ENCODE assay signal across 10 mouse cellular contexts in genomic region chr10:19356720-19357641, GRCm38 (mm10). TPM values are rescaled to one million over a fixed set of nuclear protein-coding genes. Genes with fewer than 3 reads are reported as not detected.
DNase-seq lines count a peak whose midpoint lies in the region; ATAC-seq and TF ChIP-seq lines count a peak whose summit lies in the region.
"Had no signal": no experiment of that assay in that cellular context is flagged by ENCODE, and none has a peak within 500 bp of the region (broad histone marks: within the 10 kb centered on the region; RNA-seq: fewer than 3 reads in every experiment).

No protein-coding gene starts in this region.

- no peaks in the 10 kb centered on the region for H3K9me3 ChIP-seq in heart, postnatal 0 days (replicated peaks; ENCODE audit: control insufficient read depth, low read length)
- H3K9me3 ChIP-seq in forebrain, postnatal 0 days (ENCODE audit: low read length) = no peaks in the 10 kb centered on the region
- H3K9me3 ChIP-seq in midbrain, embryonic 15.5 days = no peaks in the 10 kb centered on the region

- TF ChIP-seq CTCF in heart, postnatal 0 days (IDR thresholded peaks at IDR 0.05; ENCODE audit: low read depth) = no peak
- no peak for TF ChIP-seq CTCF in forebrain, postnatal 0 days (IDR thresholded peaks at IDR 0.05; ENCODE audit: low read depth)

- peak overlapping the region; percentile 22; the same call in 1 of the 2 replicates for H3K4me2 ChIP-seq in heart, postnatal 0 days (ENCODE audit: low read depth, low read length)
- H3K4me2 ChIP-seq in forebrain, postnatal 0 days (ENCODE audit: low read depth) = peak overlapping the region; percentile 17; the same call in 1 of the 2 replicates
- H3K4me2 ChIP-seq in midbrain, embryonic 15.5 days = peak overlapping the region; percentile 47

- no peak for TF ChIP-seq EP300 in heart, postnatal 0 days (IDR thresholded peaks at IDR 0.05; ENCODE audit: low read depth)

- DNase-seq in heart, postnatal 0 days (ENCODE audit: low spot score) = no peak
- no peak for DNase-seq in heart, postnatal 4 days
- peak; percentile 53 for DNase-seq in ZHBTc4 (ENCODE audit: low read depth, low spot score)
- no peak for DNase-seq in forebrain, postnatal 0 days
- no peak for DNase-seq in layer of hippocampus, postnatal 36 days
- DNase-seq in adrenal gland, adult 18-20 months (ENCODE audit: low spot score in 2 of 2) = no peak
- DNase-seq in kidney, adult 11 months = no peak

- peak overlapping the region; percentile 16 for H3K4me3 ChIP-seq in heart, postnatal 0 days (ENCODE audit: low read depth, low read length)
- H3K4me3 ChIP-seq in forebrain, postnatal 0 days (ENCODE audit: low read depth, low read length) = peak overlapping the region; percentile 9; the same call in 1 of the 2 replicates
- peak overlapping the region; percentile 25 for H3K4me3 ChIP-seq in midbrain, embryonic 15.5 days

- no peak overlapping the region for H3K27ac ChIP-seq in heart, postnatal 0 days (ENCODE audit: low read depth)
- no peak overlapping the region for H3K27ac ChIP-seq in forebrain, postnatal 0 days (ENCODE audit: low read depth, low read length)
- no peak overlapping the region for H3K27ac ChIP-seq in midbrain, embryonic 15.5 days

- peaks cover 5% of the 10 kb centered on the region; the same call in 1 of the 2 replicates for H3K4me1 ChIP-seq in heart, postnatal 0 days (ENCODE audit: control insufficient read depth, insufficient read depth)
- H3K4me1 ChIP-seq in forebrain, postnatal 0 days (ENCODE audit: insufficient read depth) = no peaks in the 10 kb centered on the region
- peaks cover 15% of the 10 kb centered on the region for H3K4me1 ChIP-seq in midbrain, embryonic 15.5 days

- no peak for ATAC-seq in heart, postnatal 0 days (ENCODE audit: insufficient read depth, low read depth)
- peak; percentile 39 for ATAC-seq in forebrain, postnatal 0 days
- ATAC-seq in midbrain, embryonic 15.5 days (replicated peaks) = peak; percentile 56; the same call in 1 of the 2 replicates

- peaks cover 98% of the 10 kb centered on the region for H3K27me3 ChIP-seq in heart, postnatal 0 days (ENCODE audit: control insufficient read depth, insufficient read depth, low read length)
- H3K27me3 ChIP-seq in forebrain, postnatal 0 days (ENCODE audit: insufficient read depth, low read length) = peaks cover 96% of the 10 kb centered on the region
- peaks cover 95% of the 10 kb centered on the region for H3K27me3 ChIP-seq in midbrain, embryonic 15.5 days (replicated peaks)

- WGBS in heart, postnatal 0 days = under 1% methylated on average over 61 of the region's 63 CpGs
- WGBS in forebrain, postnatal 0 days = under 1% methylated on average over 63 of the region's 63 CpGs
- WGBS in midbrain, embryonic 15.5 days = under 1% methylated on average over 63 of the region's 63 CpGs

- H3K9ac ChIP-seq in heart, postnatal 0 days (replicated peaks; ENCODE audit: low read depth, low read length) = no peak overlapping the region
- no peak overlapping the region for H3K9ac ChIP-seq in forebrain, postnatal 0 days
- 0 out of 2 replicates have a peak overlapping the region, but pooled peaks have one; percentile 9 for H3K9ac ChIP-seq in midbrain, embryonic 15.5 days

- no peaks in the 10 kb centered on the region for H3K36me3 ChIP-seq in heart, postnatal 0 days (replicated peaks; ENCODE audit: control insufficient read depth, insufficient read depth, low read length)
- no peaks in the 10 kb centered on the region for H3K36me3 ChIP-seq in forebrain, postnatal 0 days (ENCODE audit: insufficient read depth)
- H3K36me3 ChIP-seq in midbrain, embryonic 15.5 days (replicated peaks) = no peaks in the 10 kb centered on the region

RNA-seq across cellular contexts. Expression of gene Olig3, which starts 0.6 kb away (rescaled TPM):
- not detected in 2 replicates for total RNA-seq in heart, postnatal 0 days (2014; rRNA removed; ENCODE audit: low replicate concordance)
- polyA plus RNA-seq in heart, postnatal 0 days (2015; fragmentation: Nextera tagmentation; extraction: Ambion mirVana) = not detected in 2 replicates
- total RNA-seq in heart, postnatal 4 days (2021) = not detected
- 0.08 TPM in 1 of 2 replicates, not detected in the other for total RNA-seq in forebrain, postnatal 0 days (2014; rRNA removed)
- polyA plus RNA-seq in forebrain, postnatal 0 days (2015; fragmentation: Nextera tagmentation; extraction: Ambion mirVana) = 0.06 and 0.65 TPM in 2 replicates
- polyA plus RNA-seq in midbrain, embryonic 15.5 days (2015; fragmentation: Nextera tagmentation; extraction: Ambion mirVana) = 1.6 and 2.7 TPM in 2 replicates
- total RNA-seq in layer of hippocampus, postnatal 36 days (2021) = not detected
- not detected for total RNA-seq in adrenal gland, adult 18-20 months (2021)
- total RNA-seq: layer of hippocampus, adult 8-10 months had no signal
- polyA plus RNA-seq: cortical plate, adult 2 months had no signal
